Mouse (Mus musculus): ENCODE measurements at regions not wholly inside any gene's neighbourhood (a gene's known extent, or its start where the extent isn't known, plus 50 kb on each side); places are given as distances from the start of the nearest gene placed in this dataset.
"Not testable (repeated sequence)": the region's sequence is repeated elsewhere in the genome, so short reads cannot be mapped to it uniquely, and the experiment has no call there.

GRCm38 (mm10) chr12:46636888-46637287 lies 181.8 kb downstream of the Nova1 start:
- no peak for DNase-seq (ENCODE audit: low spot score)

- DNase-seq (ENCODE audit: low spot score): no peak
Measured at GRCm38 (mm10) chr12:46635125-46635772, 183.5 kb downstream of the Nova1 start.

- DNase-seq (ENCODE audit: low spot score): no peak
Measured at GRCm38 (mm10) chr12:46634771-46635124, 184.0 kb downstream of the Nova1 start.

- DNase-seq (ENCODE audit: low spot score): not testable (repeated sequence)
Measured at GRCm38 (mm10) chr12:46632384-46632783, 186.3 kb downstream of the Nova1 start.

GRCm38 (mm10) chr12:46627320-46627719 lies 191.4 kb downstream of the Nova1 start:
- DNase-seq (ENCODE audit: low spot score): no peak

GRCm38 (mm10) chr12:46611439-46611838 lies 207.3 kb downstream of the Nova1 start:
- no peak for DNase-seq (ENCODE audit: low spot score)

DNA sequence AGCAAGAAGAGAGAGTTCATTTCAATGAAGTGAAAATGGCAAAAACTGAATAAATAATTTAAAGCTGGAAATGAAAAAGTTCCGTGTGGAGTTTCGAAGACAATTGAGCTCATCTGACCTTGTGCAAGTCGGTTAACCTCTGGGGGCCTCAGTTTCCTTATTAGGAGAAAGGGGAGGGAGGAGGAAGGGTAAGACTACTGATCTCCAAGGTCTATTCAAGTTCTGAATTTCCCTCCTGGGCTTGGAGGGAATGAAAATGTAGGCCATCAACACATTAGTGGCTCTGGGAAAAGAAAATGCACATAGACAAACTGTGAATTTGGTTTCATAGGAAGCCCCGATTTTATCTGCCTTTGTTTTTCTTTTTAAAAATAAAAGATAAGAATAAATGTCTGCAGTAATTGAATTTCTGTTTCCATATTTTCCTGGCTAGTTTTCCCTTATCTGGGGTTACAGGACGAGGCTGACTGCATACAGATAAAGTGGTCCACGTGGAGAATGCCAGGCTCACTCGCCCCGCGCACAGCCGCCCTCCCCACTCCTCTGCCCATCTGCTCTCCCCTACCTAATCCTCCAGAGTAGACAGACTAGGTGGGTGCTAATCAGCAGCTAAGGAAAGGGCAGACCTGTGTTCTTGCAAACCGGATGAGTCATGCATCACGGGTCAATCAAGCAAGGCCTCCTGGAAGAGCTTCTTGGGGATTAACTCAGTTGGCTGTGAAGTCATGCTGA lies 209.0 kb downstream of the Nova1 start:
- no peak for DNase-seq (ENCODE audit: low spot score)

DNA sequence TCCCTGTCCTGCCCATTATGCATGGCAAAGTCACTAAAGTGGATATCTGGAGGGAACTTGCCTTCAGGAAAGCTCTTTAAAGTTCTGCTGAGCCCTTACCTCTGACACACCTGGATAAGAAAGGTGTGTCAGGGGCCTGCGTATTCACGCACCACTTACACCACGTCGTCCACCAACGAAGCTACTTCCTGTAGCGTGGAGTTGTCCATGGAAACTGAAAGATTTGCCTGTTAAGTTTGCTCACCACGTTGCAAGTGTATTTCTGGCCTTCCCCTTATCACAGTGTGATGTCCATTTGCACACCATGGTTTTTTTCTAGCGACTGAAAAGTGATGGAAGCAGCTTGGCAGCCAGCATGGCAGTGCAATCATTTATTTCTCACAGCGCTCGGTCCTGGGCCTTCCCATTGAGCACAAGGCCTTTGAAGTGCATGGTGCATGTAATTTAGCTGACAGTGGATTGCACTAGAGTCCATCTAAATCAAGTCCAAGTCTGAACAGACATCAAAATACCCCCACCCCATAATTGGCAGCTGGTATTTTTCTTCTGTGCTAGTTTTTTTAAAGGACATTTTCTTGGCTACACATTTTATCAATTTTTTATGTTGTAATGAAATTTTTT lies 210.3 kb downstream of the Nova1 start:
- no peak for DNase-seq (ENCODE audit: low spot score)

DNA sequence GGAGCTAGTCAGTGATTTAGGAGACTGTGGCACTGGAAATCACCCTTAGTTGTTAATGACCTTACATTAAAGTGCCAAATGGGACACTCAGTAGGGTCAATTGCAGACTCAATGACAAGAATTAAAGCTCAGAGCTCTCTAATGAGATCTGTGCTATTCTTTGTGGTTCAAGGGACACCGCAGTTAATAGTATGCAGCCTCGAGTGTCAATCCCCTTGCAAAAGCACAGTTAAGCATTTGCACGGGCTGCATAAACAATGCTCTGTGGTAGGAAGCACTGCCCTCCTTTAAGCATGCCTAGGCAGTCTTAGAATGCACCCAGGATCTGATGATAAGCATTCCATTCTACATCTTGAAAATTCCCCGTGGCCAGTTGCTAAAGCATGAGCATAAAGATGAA lies 221.5 kb downstream of the Nova1 start:
- no peak for DNase-seq (ENCODE audit: low spot score)

DNA sequence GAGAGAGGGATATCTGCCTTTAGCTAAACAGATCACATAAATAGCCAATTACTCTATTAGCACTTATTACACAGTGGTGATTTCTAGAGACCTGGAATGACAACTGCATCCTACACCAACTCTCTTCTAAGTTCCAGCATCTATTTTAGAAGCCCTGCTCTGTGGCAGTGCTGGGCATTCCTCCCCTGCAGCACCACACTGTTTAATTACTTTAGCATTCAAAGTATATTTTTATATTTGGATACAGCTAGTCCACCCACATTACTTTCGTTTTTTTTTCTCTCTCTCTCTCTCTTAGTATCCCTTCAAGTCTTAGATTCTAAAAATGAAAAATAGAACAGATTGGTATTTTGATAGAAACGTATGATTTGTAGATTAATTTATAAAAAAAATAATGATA lies 250.1 kb downstream of the Nova1 start:
- no peak for DNase-seq (ENCODE audit: low spot score)

GRCm38 (mm10) chr12:46566324-46566723 lies 252.4 kb downstream of the Nova1 start:
- DNase-seq (ENCODE audit: low spot score): no peak

DNA sequence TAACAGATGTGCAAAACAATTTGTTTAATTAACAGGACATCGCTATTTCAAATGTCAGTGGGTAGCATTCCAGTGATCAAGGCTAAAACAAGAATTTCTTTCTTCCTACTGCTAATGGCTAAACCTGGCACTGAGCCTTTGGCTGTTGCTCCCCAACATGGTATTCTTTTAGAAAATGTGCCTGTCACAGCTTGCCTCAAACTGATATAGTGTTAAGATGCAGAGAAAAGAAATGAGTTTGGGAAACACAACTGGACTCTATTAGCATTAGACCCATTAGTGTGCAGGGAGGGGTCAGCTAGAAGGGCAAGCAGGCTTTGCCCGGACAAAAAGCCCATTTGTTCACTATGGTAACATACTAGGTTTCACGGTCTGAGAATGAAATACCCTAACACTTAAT lies 297.8 kb downstream of the Nova1 start:
- DNase-seq (ENCODE audit: low spot score): no peak

DNA sequence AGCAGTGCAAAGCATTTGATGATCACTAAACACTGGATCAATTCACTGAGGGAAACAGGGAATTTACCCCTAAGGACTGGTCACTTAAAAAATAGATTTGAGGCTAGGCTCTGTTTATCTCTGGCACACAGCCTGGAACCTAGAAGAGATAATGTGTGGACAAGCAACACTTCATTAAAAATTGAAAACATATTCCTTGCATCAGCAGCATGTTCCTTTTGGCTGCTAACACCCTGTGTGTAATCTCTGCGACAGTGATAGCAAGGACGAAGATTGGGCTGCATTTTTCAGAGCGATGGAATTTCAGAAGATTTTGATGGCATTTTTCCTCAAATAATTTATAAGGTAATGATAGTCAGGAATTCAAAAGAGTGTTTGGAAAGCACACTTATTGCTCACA lies 310.9 kb downstream of the Nova1 start:
- no peak for DNase-seq (ENCODE audit: low spot score)

DNA sequence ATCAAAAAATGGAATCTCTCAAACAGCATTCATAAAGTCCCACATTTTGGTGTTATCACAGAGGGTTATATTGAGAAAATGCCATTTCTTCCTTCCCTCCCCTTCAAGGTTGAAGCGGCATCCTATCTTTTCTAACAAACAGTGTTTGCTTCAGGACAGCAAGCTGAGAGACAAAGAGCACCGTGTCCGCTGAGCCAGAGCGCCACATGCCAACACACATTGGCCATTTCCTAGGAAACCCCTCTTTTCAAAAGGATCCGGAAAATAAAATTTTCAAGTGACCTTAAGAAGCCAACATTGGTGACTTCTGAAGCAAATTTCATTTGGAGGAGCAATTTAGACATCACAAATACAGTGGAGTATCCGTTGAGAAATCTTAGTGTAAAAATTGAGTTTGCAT lies 326.3 kb downstream of the Nova1 start:
- no peak for DNase-seq (ENCODE audit: low spot score)

DNA sequence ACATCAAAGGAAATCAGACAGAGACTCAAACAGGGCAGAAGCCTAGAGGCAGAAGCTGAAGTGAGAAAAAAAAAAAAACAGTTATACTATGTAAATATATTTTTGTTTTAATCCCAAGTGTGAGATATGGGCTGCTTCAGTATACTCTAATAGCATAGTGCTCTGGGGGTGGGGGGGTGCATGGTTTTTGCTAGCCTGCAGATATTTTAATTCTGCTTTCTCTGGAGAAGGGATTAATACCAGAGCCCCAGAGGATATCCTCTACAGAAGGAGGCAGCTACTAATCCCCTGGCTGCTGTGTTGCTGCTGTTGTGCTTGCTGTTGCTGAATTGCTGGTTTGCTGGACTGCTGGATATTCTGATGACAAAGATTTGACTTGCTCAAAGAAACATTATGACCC lies 367.8 kb downstream of the Nova1 start:
- no peak for DNase-seq (ENCODE audit: low spot score)

DNA sequence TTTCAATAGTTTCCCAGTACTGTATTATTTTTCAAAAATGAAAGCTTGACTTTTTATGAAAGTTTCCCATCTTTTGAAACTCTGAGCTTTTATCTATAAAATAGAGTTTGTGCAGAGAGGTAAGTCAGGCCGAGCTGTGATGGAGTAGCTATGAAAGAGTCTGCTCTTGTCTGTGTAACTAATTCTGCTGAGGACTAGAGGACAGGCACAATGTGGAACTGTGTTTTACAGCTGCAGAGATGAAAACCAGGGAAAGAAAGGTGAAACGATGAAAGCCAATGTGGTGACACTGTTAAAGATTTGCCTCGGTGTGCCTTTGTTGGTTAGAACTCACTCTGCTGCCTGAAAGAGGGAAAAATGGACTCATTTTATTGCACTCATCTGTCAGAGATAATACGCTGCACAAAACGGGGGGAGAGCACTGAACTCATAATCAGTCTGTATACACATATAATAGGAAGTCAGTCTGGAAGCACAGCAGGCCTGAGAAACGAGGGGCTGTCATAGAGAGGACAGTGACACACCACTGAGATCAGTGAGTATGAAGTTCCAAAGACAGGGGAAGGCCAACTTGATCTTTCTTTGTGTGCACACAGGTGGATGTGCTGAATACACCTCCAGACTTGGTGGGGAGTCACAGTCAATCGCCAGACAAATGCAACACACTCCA lies 373.9 kb downstream of the Nova1 start:
- DNase-seq (ENCODE audit: low spot score): no peak

DNA sequence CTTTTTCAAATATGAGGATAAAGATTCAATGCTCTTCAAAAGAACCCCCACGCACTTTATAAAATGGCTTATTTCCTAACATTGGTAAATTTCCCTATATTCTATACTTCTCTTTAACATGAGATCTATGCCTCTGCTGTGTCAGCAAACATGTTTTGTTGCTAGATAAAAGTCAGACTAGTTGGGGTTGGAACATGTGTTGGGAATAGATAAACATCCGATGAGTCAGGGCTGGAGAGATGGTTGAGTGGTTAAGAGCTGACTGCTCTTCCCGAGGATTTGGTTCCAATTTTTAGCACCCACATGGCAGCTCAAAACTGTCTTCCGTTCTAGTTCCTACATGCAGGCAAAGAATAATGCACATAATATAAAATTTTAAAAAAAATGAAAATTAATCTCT lies 399.1 kb downstream of the Nova1 start:
- DNase-seq (ENCODE audit: low spot score): no peak

DNA sequence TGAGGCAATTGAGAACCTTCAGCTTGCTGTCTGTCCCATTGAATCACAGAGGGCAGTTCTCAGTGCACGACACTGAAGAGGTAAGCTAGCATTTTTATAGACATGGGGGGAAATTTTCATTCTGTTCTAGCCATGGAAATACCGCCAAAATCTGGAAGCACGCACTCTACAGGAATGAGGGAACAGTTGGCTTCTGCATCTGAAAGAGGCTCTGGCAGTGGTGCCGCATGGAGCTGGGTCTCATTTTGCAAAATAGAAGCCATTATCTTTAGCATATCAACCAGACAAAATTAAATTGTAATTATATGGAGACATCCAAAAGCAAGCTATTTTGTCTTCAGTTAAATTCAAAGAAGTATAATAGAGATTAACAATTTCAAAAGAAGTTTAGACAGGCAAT lies 399.7 kb downstream of the Nova1 start:
- no peak for DNase-seq (ENCODE audit: low spot score)

- no peak for DNase-seq (ENCODE audit: low spot score)
Measured at GRCm38 (mm10) chr12:46416765-46417404, 401.8 kb downstream of the Nova1 start.

DNA sequence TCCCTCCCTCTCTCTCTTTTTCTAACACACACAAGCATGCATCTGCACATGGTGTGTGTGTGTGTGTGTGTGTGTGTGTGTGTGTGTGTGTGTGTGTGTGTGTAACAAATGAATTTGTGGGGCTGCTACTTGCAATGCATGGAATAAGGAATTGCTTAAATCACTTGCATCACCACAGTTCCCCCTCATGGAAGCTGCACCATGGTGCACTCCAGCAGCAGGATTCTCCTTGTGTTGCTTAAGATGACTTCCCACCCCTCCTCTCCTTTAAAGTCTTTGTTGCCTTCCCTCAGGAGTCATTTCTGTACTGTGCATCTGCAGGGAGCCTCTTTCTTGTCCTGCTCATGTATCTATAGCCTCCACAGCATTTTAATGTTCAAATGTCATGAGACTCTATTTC lies 402.5 kb downstream of the Nova1 start:
- no peak for DNase-seq (ENCODE audit: low spot score)

DNA sequence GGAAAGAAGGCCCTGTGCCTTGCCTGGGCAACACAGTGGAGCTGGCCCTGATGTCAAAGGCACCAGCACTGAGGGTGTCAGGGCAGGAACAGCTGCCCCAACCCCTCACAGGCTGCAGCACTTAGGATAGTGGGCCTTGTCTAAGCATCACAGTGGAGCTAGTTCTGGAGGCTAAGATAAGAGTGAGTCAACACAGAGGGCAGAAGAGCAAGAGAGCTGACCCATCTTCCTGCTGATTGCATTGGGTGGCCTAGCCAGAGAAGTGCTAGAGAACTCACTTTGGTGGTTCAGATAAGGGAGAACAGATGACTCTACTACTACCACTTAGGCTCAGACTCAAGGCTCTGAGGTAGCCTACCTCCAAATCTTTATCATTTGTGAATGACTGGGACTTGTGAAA lies 413.1 kb downstream of the Nova1 start:
- DNase-seq (ENCODE audit: low spot score): no peak

GRCm38 (mm10) chr12:46399653-46399975 lies 419.1 kb downstream of the Nova1 start:
- peak; percentile 5 for DNase-seq (ENCODE audit: low spot score)

All from ovary, postnatal 36 days (tissue).